Mouse (Mus musculus): ENCODE data around the gene Gna12.

DNA sequence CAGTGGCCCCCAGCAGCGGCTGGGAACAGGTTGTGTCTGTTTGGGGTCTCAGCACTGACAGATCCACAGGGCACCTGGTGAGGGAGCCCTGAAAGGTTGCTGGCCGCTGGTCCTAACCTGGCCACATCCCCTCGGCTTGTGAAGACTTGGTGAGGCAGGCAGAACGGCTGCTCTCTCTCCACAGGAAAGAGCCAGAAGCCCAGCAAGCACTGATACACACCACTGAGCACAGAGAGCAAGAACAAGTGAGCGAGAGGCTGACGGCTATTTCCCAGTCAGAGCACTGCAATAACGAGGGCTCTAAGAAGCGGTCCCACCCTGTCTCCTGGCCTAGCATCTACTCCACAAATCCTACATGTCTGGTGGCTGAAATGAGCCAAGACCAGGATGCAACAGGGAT is 71.4 kb downstream of the Gna12 start:
- TF ChIP-seq CTCF (IDR thresholded peaks at IDR 0.05; ENCODE audit: low read depth, low read length) = no peak
- no peak for TF ChIP-seq POLR2A (IDR thresholded peaks at IDR 0.05; ENCODE audit: extremely low read depth, insufficient read depth, low read length)

All from liver, adult 2 months (tissue).